Mouse (Mus musculus): ENCODE data around the gene Higd1c. TPM values are rescaled to one million over a fixed set of nuclear protein-coding genes. Genes with fewer than 3 reads are reported as not detected.
"Not testable (repeated sequence)": the region's sequence is repeated elsewhere in the genome, so short reads cannot be mapped to it uniquely, and the experiment has no call there.

Higd1c gene
- 0.47 TPM in 1 of 2 replicates, not detected in the other for polyA plus RNA-seq (2016; fragmentation: Nextera tagmentation; extraction: Ambion mirVana)

DNA sequence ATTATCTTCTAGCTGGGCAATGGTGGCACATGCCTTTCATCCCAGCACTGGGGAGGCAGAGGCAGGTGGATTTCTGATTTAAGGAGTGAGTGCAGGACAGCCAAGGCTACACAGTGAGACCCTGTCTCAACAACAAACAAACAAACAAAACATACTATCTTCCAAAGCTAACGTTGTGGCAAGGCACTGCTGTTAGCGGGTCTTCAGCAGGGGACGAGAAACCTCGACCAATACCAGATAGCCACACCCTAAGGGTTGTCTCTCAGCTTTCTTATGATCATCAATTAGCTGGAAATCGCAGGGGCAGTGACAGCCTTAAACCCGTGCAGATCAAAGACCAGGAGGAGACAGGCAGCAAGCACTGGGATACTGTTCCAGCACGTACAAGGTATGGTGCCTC, at the start of gene Higd1c:
Gene Higd1c (plus strand): TSS at position 301 of the 400 bp plus-strand sequence.
- no peak within 1 kb of the TSS for H3K27ac ChIP-seq
- no peaks in the 10 kb centered on the region for H3K27me3 ChIP-seq (ENCODE audit: insufficient read depth, poor library complexity, severe bottlenecking)
- H3K4me1 ChIP-seq (replicated peaks), result no peaks in the 10 kb centered on the region
- H3K4me3 ChIP-seq, result no peak within 1 kb of the TSS
- H3K36me3 ChIP-seq, result no peaks in the 10 kb centered on the region
- 80% methylated on average over 7 of the region's 7 CpGs for WGBS
- no peak for DNase-seq (ENCODE audit: low spot score)
- 0 out of 2 replicates have a peak, but pooled peaks cover 6% of the 10 kb centered on the region for H3K9me3 ChIP-seq

DNA sequence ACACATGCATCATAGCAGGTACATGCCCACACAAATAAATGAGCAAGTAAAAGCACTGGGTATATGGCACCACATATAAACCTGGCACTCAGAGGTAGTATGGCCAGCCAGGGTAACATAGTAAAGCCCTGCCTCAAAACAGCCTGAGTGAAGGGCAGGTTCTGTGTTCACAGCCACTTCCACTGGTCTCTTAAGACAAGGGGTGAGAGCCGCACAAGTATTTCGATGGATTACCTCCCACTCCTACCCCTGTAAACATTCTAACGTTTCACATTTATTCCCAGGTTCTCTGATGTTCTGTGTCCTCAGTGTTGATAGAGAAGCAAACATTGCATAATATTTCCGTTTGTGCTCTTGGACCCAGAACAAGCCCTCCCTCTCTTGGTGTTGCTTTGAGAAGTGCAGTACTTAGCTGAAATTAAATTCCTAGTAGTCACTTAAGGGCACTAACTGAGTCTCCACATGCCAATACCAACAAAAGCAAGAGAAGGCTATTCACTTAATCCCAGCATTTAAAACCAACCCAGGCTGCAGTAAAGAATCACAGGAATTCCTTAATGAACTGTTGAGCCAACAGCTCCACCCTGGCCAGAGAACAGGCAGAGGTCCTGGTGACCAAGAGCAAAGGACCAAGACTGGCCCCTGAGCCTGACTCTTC, 46.2 kb upstream of the Higd1c start:
- WGBS, result 88% methylated on average over 4 of the region's 4 CpGs
- H3K36me3 ChIP-seq, result peaks cover 20% of the 10 kb centered on the region
- H3K27ac ChIP-seq; H3K27me3 ChIP-seq (ENCODE audit: insufficient read depth, poor library complexity, severe bottlenecking); H3K9me3 ChIP-seq; H3K4me1 ChIP-seq (replicated peaks); H3K4me3 ChIP-seq; DNase-seq (ENCODE audit: low spot score): not testable (repeated sequence)

DNA sequence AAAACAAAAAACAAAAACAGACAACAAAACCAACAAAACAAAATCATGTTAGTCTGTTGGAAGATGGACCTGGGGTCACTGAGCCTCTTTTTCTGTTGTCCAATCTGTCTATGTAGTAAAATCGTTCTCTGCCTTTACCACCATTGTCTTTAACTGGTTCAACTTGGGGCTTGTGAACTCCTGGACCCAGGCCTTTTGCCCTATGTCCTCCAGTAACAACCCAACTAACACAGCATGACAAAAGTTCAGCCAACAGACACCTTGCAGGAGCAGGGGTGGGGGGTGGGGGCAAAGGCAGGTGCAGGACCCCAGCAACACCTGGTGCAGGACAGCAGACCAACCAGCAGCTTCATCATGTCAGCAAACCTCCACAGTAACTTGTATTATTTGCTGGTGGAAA, 44.5 kb upstream of the Higd1c start:
- Histone ChIP-seq H3K27me3 (ENCODE audit: insufficient read depth, poor library complexity, severe bottlenecking) (no peaks in the 10 kb centered on the region), H3K9me3 (no peaks in the 10 kb centered on the region), H3K27ac (no peak overlapping the region), H3K4me3 (no peak overlapping the region), H3K4me1 (replicated peaks) (no peaks in the 10 kb centered on the region), H3K36me3 (peaks cover 5% of the 10 kb centered on the region)
- 90% methylated on average over 1 of the region's 1 CpGs for WGBS
- no peak for DNase-seq (ENCODE audit: low spot score)

DNA sequence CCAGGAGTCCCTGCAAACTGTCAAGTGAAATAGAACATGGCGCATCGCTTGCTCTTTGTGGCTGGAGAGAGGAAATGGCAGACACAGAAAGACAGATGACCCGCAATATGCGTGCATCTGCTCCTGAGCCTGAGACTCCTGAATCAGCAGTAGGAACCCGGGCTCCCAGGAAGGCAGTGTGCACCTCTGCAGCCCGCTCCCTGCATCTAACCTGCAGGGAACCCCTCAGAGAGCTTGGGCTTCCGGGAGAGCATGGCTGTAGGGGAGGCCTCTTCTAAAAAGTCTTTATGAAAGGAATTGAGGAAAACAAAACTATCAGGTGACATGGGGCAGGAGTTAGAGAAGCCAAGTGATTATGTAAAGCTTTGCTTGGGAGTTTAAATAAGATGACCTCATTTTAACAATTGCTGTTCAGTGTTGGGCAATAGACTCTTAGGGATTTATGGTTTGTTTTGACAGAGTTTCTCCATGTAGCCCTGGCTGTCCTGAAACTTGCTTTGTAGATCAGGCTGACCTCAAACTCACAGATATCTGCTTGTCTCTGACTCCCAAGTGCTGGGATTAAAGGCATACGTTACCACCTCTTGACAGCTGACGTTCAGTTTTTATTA, 43.9 kb upstream of the Higd1c start:
- no peaks in the 10 kb centered on the region for H3K4me1 ChIP-seq (replicated peaks)
- H3K27ac ChIP-seq, result no peak overlapping the region
- H3K27me3 ChIP-seq (ENCODE audit: insufficient read depth, poor library complexity, severe bottlenecking), result no peaks in the 10 kb centered on the region
- H3K9me3 ChIP-seq, result no peaks in the 10 kb centered on the region
- WGBS, result 83% methylated on average over 9 of the region's 9 CpGs
- no peak for DNase-seq (ENCODE audit: low spot score)
- no peaks in the 10 kb centered on the region for H3K36me3 ChIP-seq
- H3K4me3 ChIP-seq, result no peak overlapping the region

DNA sequence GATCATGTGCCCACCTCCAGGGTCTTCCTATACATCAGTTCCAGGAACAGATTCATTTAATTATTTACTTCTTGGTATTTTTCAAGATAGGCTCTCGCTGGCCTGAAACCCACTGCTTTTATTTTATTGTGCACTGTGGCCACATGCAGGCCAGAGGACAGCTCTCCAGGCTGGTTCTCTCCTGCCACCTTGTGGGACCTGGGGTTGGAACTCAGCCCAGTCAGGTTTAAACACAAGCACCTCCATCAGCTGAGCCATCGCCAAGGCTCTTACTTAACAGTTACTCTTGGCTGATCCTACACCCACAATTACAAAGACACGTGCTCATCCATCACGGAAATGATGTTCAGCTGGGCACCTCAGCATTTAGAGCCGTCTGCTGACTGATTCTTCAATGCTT, 43.2 kb upstream of the Higd1c start:
- no peak for DNase-seq (ENCODE audit: low spot score)
- no peaks in the 10 kb centered on the region for H3K4me1 ChIP-seq (replicated peaks)
- no peak overlapping the region for H3K27ac ChIP-seq
- no peak overlapping the region for H3K4me3 ChIP-seq
- no peaks in the 10 kb centered on the region for H3K27me3 ChIP-seq (ENCODE audit: insufficient read depth, poor library complexity, severe bottlenecking)
- no peaks in the 10 kb centered on the region for H3K36me3 ChIP-seq
- no peaks in the 10 kb centered on the region for H3K9me3 ChIP-seq
- 60% methylated on average over 5 of the region's 5 CpGs for WGBS

DNA sequence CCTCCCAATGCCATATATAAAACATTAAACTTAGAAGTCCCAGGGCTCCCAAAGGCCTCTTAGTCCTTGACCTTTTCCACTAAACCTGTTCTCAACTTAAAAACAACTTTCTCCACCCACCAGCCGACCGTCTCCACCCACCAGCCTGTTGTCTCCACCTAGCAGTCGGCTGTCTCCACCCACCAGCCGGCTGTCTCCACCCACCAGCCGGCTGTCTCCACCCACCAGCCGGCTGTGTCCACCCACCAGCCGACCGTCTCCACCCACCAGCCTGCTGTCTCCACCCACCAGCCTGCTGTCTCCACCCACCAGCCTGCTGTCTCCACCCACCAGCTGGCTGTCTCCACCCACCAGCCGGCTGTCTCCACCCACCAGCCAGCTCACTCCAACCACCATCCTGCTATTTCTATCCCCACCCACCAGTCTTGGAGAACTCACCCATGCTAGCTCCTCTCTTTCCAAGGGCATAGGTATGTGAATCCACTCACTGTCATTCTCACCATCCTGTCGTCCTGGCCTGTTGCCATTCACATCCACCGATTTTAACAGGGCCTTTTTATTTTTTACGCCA, 40.2 kb upstream of the Higd1c start:
- WGBS, result 70% methylated on average over 12 of the region's 12 CpGs
- H3K27me3 ChIP-seq (ENCODE audit: insufficient read depth, poor library complexity, severe bottlenecking), result no peaks in the 10 kb centered on the region
- no peaks in the 10 kb centered on the region for H3K36me3 ChIP-seq
- no peak overlapping the region for H3K4me3 ChIP-seq
- no peak for DNase-seq (ENCODE audit: low spot score)
- H3K4me1 ChIP-seq (replicated peaks), result no peaks in the 10 kb centered on the region
- H3K27ac ChIP-seq, result no peak overlapping the region
- no peaks in the 10 kb centered on the region for H3K9me3 ChIP-seq

DNA sequence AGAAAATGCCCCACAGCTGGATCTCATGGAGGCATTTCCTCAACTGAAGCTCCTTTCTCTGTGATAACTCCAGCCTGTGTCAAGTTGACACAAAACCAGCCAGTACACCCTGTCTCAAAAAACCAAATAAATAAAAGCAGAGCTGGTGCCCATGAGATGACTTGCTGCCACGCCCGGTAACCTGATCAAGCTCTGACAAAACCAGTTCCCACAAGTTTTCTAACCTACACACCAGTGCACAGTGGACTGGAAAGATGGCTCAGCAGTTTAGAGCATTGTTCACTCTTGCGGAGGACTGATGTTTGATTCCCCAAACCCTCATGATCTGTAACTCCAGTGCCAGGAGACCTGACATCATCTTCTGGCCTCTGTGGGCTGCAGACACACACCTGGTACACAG, 39.1 kb upstream of the Higd1c start:
- DNase-seq (ENCODE audit: low spot score), result no peak
- Histone ChIP-seq H3K36me3 (no peaks in the 10 kb centered on the region), H3K27me3 (ENCODE audit: insufficient read depth, poor library complexity, severe bottlenecking) (no peaks in the 10 kb centered on the region), H3K27ac (no peak overlapping the region), H3K4me3 (no peak overlapping the region), H3K9me3 (no peaks in the 10 kb centered on the region), H3K4me1 (replicated peaks) (no peaks in the 10 kb centered on the region)
- 91% methylated on average over 3 of the region's 3 CpGs for WGBS

DNA sequence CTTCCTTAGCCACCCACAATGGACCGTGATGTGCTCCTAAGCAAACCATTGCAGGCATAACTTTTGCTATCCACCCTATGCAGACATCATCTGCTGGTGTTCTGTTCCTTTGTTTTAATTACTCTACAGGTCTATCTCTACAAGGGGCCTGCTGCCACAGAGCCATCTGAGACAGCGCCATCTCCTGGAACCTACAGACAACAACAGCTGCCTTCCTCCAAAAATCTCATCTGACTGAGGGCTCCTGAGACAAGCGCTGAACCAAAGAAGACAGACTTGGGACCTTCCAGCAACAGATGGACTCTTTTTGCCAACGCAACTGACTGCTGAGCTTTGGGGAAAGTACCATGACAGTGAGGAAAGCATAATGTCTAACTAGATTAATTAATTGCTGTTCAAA, 36.3 kb upstream of the Higd1c start:
- not testable (repeated sequence) for DNase-seq (ENCODE audit: low spot score)

DNA sequence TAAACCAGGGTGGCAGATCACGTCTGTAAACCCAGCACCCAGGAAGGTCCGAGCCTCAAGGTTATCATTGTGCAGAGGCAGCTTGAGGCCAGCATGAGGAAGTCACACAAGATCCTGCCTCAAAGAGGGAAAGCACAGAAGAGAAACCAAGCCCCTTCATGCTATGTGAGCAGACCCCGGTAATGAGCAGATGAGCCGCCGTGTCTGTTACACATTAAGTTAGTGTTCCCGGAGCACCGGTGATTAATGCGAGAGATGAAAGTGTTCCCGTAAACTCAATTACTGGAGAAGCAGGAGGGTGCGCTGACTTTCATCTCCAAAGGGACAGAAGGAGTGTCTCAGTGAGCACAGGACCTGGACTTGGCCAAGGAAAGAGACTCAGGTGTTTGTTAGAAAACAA, 35.0 kb upstream of the Higd1c start:
- DNase-seq (ENCODE audit: low spot score); H3K27me3 ChIP-seq (ENCODE audit: insufficient read depth, poor library complexity, severe bottlenecking); H3K36me3 ChIP-seq; H3K4me1 ChIP-seq (replicated peaks); H3K9me3 ChIP-seq; H3K27ac ChIP-seq; H3K4me3 ChIP-seq: not testable (repeated sequence)
- 76% methylated on average over 10 of the region's 10 CpGs for WGBS

More for the DNA sequence above, 36.3 kb upstream of the Higd1c start:
- H3K36me3 ChIP-seq; H3K9me3 ChIP-seq; H3K27me3 ChIP-seq (ENCODE audit: insufficient read depth, poor library complexity, severe bottlenecking); H3K27ac ChIP-seq; H3K4me1 ChIP-seq (replicated peaks); H3K4me3 ChIP-seq: not testable (repeated sequence)
- WGBS, result 66% methylated on average over 4 of the region's 4 CpGs

DNA sequence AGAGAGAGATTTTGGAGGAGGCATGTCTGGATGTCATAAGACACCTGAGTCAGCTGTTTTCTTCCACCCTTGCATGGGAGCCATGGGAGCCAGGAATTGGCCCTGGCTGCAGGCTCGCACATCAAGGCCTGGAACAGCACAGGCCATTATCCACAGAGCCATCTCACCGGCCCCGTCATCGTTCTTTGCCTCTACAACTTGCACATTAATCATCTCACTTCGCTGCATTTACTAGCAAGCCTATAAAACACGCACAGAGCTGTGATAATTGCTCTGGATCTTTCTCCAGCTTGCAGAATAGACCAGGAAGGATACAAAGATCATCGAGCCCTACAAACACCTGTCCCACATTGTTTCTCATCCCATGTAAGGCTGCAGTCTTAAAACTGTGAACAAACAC, 33.6 kb upstream of the Higd1c start:
- no peak for DNase-seq (ENCODE audit: low spot score)
- no peak overlapping the region for H3K4me3 ChIP-seq
- H3K27me3 ChIP-seq (ENCODE audit: insufficient read depth, poor library complexity, severe bottlenecking), result no peaks in the 10 kb centered on the region
- H3K9me3 ChIP-seq, result no peaks in the 10 kb centered on the region
- H3K36me3 ChIP-seq, result no peaks in the 10 kb centered on the region
- H3K27ac ChIP-seq, result no peak overlapping the region
- H3K4me1 ChIP-seq (replicated peaks), result no peaks in the 10 kb centered on the region
- 93% methylated on average over 7 of the region's 7 CpGs for WGBS

DNA sequence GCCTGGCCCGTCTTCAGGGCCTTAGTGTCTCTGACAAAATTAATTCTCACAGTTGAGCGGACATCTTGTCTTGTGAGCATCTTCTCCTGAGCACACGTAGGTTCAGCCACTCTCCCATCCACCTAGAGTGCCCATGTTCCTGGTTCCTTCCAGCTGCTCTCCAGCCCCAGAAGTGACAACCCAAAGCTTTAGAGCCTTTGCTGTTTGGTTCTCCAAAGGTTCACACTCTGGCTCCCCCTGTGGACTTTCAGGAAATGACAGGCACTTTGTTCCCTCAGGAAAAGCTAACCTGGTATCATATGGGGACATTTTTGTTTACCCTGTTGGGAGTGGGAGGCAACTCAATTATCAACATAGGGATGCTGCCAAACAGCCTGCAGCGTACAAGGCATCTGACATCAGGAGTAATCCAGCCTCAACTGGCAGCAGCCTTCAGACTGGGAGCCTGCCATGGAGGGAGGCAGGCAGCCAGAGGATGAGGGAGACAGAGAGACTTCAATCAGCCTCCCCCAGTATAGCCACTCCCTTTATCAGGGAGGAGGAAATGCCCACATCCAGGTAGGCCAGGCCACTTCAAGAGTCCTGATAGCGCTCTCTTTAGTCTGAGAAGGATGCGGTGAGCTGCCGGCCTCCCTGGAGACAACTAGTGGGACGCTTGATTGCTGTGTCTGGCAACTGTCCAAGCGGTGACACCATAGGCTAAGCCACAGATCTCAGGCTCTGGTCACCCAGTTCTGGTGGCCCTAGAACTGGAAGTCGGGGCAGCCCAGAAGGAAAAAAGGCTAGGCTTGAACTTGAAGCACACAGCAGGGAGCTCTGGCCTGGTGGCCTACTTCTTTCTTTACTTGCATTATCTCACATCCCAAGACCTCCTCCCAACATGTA, 32.0 kb upstream of the Higd1c start:
- H3K36me3 ChIP-seq; H3K27me3 ChIP-seq (ENCODE audit: insufficient read depth, poor library complexity, severe bottlenecking); DNase-seq (ENCODE audit: low spot score); H3K27ac ChIP-seq; H3K9me3 ChIP-seq; H3K4me1 ChIP-seq (replicated peaks); H3K4me3 ChIP-seq: not testable (repeated sequence)
- WGBS, result 52% methylated on average over 3 of the region's 10 CpGs

DNA sequence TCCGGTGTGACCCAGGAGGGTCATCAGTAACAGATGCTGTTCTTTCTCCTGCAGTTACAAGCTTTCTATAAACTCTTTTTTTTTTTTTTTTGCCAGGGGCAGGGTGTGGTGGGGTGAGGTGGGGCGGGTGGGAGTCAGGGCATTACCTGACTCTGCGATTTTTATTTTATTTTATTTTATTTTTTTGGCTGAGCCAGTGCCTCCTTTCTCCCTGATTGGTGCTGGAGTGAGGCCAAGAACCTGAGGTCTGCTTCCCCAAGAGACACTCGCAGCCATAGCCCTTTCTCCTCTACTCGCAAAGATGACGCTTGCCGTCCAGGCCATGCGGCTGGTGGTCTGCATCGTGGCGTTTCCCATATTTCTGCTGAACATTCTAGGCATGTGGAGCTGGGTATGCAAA, 29.7 kb upstream of the Higd1c start, which contains the start of gene Mettl7a3:
Gene Mettl7a3 (plus strand): TSS at position 301 of the 400 bp plus-strand sequence.
- no peaks in the 10 kb centered on the region for H3K4me1 ChIP-seq (replicated peaks)
- H3K27ac ChIP-seq, result no peak within 1 kb of the TSS
- H3K36me3 ChIP-seq, result no peaks in the 10 kb centered on the region
- 85% methylated on average over 10 of the region's 10 CpGs for WGBS
- DNase-seq (ENCODE audit: low spot score), result no peak
- H3K9me3 ChIP-seq, result no peaks in the 10 kb centered on the region
- no peak within 1 kb of the TSS for H3K4me3 ChIP-seq
- no peaks in the 10 kb centered on the region for H3K27me3 ChIP-seq (ENCODE audit: insufficient read depth, poor library complexity, severe bottlenecking)

DNA sequence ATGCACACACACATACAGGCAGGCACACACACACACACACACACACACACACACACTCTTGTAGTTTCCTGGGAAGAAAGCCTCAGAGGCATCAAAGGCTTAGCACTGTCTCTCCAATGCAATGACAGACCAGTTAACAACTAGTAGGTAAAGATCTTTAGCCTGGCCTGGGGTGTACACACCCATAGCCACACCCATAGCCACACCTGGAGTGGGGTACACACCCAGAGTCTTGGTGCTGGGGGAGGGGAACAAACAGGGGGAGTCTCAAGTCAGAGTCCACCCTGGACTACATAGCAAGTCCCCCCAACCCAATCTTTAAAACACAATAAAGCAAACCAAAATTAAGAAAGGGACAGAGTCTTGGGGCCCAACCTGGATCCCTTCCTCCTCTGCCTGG, 27.0 kb upstream of the Higd1c start:
- H3K9me3 ChIP-seq; DNase-seq (ENCODE audit: low spot score); H3K4me3 ChIP-seq; H3K4me1 ChIP-seq (replicated peaks); H3K36me3 ChIP-seq; H3K27ac ChIP-seq; H3K27me3 ChIP-seq (ENCODE audit: insufficient read depth, poor library complexity, severe bottlenecking): not testable (repeated sequence)

All from hindbrain, embryonic 10.5 days (tissue).